ENCODE assay signal across 8 mouse cellular contexts in genomic region chr2:91079026-91079384, GRCm38 (mm10). TPM values are rescaled to one million over a fixed set of nuclear protein-coding genes. Genes with fewer than 3 reads are reported as not detected.
DNase-seq lines count a peak whose midpoint lies in the region; ATAC-seq lines count a peak whose summit lies in the region.

No protein-coding gene starts in this region.

- H3K9ac ChIP-seq in kidney, embryonic 16.5 days (replicated peaks; ENCODE audit: low read length) = peak overlapping the region; percentile 71
- peak overlapping the region; percentile 59 for H3K9ac ChIP-seq in hindbrain, embryonic 15.5 days
- peak overlapping the region; percentile 80 for H3K9ac ChIP-seq in midbrain, embryonic 16.5 days (ENCODE audit: low read depth, low read length)

- no peak for DNase-seq in kidney, adult 9 months
- no peak for DNase-seq in embryonic facial prominence, embryonic 10.5 days (ENCODE audit: low spot score)
- DNase-seq in layer of hippocampus, adult 18-20 months (ENCODE audit: low spot score in 2 of 2) = no peak
- no peak for DNase-seq in right cerebral cortex, postnatal 14 days
- no peak for DNase-seq in thymus, postnatal 36 days

- H3K36me3 ChIP-seq in kidney, embryonic 16.5 days (ENCODE audit: insufficient read depth, low read length) = no peaks in the 10 kb centered on the region
- H3K36me3 ChIP-seq in embryonic facial prominence, embryonic 10.5 days (replicated peaks) = no peaks in the 10 kb centered on the region
- H3K36me3 ChIP-seq in hindbrain, embryonic 15.5 days = no peaks in the 10 kb centered on the region
- no peaks in the 10 kb centered on the region for H3K36me3 ChIP-seq in midbrain, embryonic 16.5 days (ENCODE audit: control insufficient read depth, insufficient read depth, low read length)

- no peaks in the 10 kb centered on the region for H3K9me3 ChIP-seq in kidney, embryonic 16.5 days (ENCODE audit: low read length)
- no peaks in the 10 kb centered on the region for H3K9me3 ChIP-seq in embryonic facial prominence, embryonic 10.5 days
- no peaks in the 10 kb centered on the region for H3K9me3 ChIP-seq in hindbrain, embryonic 15.5 days
- H3K9me3 ChIP-seq in midbrain, embryonic 16.5 days (replicated peaks; ENCODE audit: control insufficient read depth, low read length, poor library complexity, severe bottlenecking) = no peaks in the 10 kb centered on the region

- H3K27ac ChIP-seq in kidney, embryonic 16.5 days (ENCODE audit: low read length) = no peak overlapping the region
- H3K27ac ChIP-seq in embryonic facial prominence, embryonic 10.5 days (replicated peaks) = peak overlapping the region; percentile 80
- H3K27ac ChIP-seq in hindbrain, embryonic 15.5 days (replicated peaks) = peak overlapping the region; percentile 49; the same call in 1 of the 2 replicates
- H3K27ac ChIP-seq in midbrain, embryonic 16.5 days (ENCODE audit: low read length) = no peak overlapping the region; the same call in 1 of the 2 replicates

- 21% methylated on average over 5 of the region's 5 CpGs for WGBS in kidney, embryonic 16.5 days
- WGBS in embryonic facial prominence, embryonic 10.5 days = 31% methylated on average over 5 of the region's 5 CpGs
- WGBS in hindbrain, embryonic 15.5 days = 28% methylated on average over 5 of the region's 5 CpGs
- 30% methylated on average over 5 of the region's 5 CpGs for WGBS in midbrain, embryonic 16.5 days

- no peaks in the 10 kb centered on the region for H3K27me3 ChIP-seq in kidney, embryonic 16.5 days (ENCODE audit: insufficient read depth, low read length)
- H3K27me3 ChIP-seq in embryonic facial prominence, embryonic 10.5 days (replicated peaks; ENCODE audit: low read depth, poor library complexity, severe bottlenecking) = peaks cover 24% of the 10 kb centered on the region
- H3K27me3 ChIP-seq in hindbrain, embryonic 15.5 days = no peaks in the 10 kb centered on the region
- no peaks in the 10 kb centered on the region for H3K27me3 ChIP-seq in midbrain, embryonic 16.5 days (ENCODE audit: control insufficient read depth, insufficient read depth, low read depth, low read length)

- no peak for ATAC-seq in kidney, embryonic 16.5 days (ENCODE audit: low FRiP score, low TSS enrichment)
- no peak for ATAC-seq in hindbrain, embryonic 15.5 days (ENCODE audit: low FRiP score, low read depth)
- ATAC-seq in midbrain, embryonic 16.5 days = no peak

- H3K4me1 ChIP-seq in kidney, embryonic 16.5 days (ENCODE audit: insufficient read depth, low read length) = peaks cover 4% of the 10 kb centered on the region; the same call in 1 of the 2 replicates
- peaks cover 23% of the 10 kb centered on the region for H3K4me1 ChIP-seq in embryonic facial prominence, embryonic 10.5 days
- H3K4me1 ChIP-seq in hindbrain, embryonic 15.5 days (replicated peaks) = peaks cover 11% of the 10 kb centered on the region; the same call in 1 of the 2 replicates
- 0 out of 2 replicates have a peak, but pooled peaks cover 5% of the 10 kb centered on the region for H3K4me1 ChIP-seq in midbrain, embryonic 16.5 days (ENCODE audit: control insufficient read depth, insufficient read depth, low read length)

- H3K4me2 ChIP-seq in kidney, embryonic 16.5 days (replicated peaks; ENCODE audit: low read depth, low read length) = peak overlapping the region; percentile 86
- peak overlapping the region; percentile 91 for H3K4me2 ChIP-seq in hindbrain, embryonic 15.5 days
- H3K4me2 ChIP-seq in midbrain, embryonic 16.5 days (ENCODE audit: low read length) = peak overlapping the region; percentile 86

- H3K4me3 ChIP-seq in kidney, embryonic 16.5 days (ENCODE audit: low read length) = peak overlapping the region; percentile 55
- H3K4me3 ChIP-seq in embryonic facial prominence, embryonic 10.5 days = peak overlapping the region; percentile 63
- H3K4me3 ChIP-seq in hindbrain, embryonic 15.5 days = peak overlapping the region; percentile 49
- peak overlapping the region; percentile 52 for H3K4me3 ChIP-seq in midbrain, embryonic 16.5 days (ENCODE audit: low read depth, low read length)

RNA-seq across cellular contexts. Expression of gene Spi1, which starts 3.2 kb away (rescaled TPM):
- 3.3 and 4.2 TPM in 2 replicates for polyA plus RNA-seq in kidney, embryonic 16.5 days (2015; fragmentation: Nextera tagmentation; extraction: Ambion mirVana)
- 2.3 and 2.8 TPM in 2 replicates for polyA plus RNA-seq in embryonic facial prominence, embryonic 10.5 days (2016; fragmentation: Nextera tagmentation; extraction: Ambion mirVana)
- 3.8 and 5.6 TPM in 2 replicates for polyA plus RNA-seq in hindbrain, embryonic 15.5 days (2015; fragmentation: Nextera tagmentation; extraction: Ambion mirVana)
- polyA plus RNA-seq in midbrain, embryonic 16.5 days (2015; fragmentation: Nextera tagmentation; extraction: Ambion mirVana) = 2.1 and 2.8 TPM in 2 replicates
- total RNA-seq in layer of hippocampus, adult 18-20 months (2021) = 1 to 10 TPM; 2.8 to 4.0 TPM

RNA-seq across cellular contexts. Expression of gene Slc39a13, which starts 8.8 kb away (rescaled TPM):
- polyA plus RNA-seq in kidney, embryonic 16.5 days (2015; fragmentation: Nextera tagmentation; extraction: Ambion mirVana) = 44.6 and 57.9 TPM in 2 replicates
- 20.3 and 24.2 TPM in 2 replicates for polyA plus RNA-seq in embryonic facial prominence, embryonic 10.5 days (2016; fragmentation: Nextera tagmentation; extraction: Ambion mirVana)
- polyA plus RNA-seq in hindbrain, embryonic 15.5 days (2015; fragmentation: Nextera tagmentation; extraction: Ambion mirVana) = 34.5 and 34.8 TPM in 2 replicates
- 30.4 and 35.0 TPM in 2 replicates for polyA plus RNA-seq in midbrain, embryonic 16.5 days (2015; fragmentation: Nextera tagmentation; extraction: Ambion mirVana)
- total RNA-seq in layer of hippocampus, adult 18-20 months (2021) = 10 to 100 TPM; 26.2 to 32.7 TPM

RNA-seq across cellular contexts. Expression of gene Psmc3, which starts 25.2 kb away (rescaled TPM):
- 357 and 361 TPM in 2 replicates for polyA plus RNA-seq in kidney, embryonic 16.5 days (2015; fragmentation: Nextera tagmentation; extraction: Ambion mirVana)
- 371 and 378 TPM in 2 replicates for polyA plus RNA-seq in embryonic facial prominence, embryonic 10.5 days (2016; fragmentation: Nextera tagmentation; extraction: Ambion mirVana)
- polyA plus RNA-seq in hindbrain, embryonic 15.5 days (2015; fragmentation: Nextera tagmentation; extraction: Ambion mirVana) = 231 and 239 TPM in 2 replicates
- polyA plus RNA-seq in midbrain, embryonic 16.5 days (2015; fragmentation: Nextera tagmentation; extraction: Ambion mirVana) = 226 and 247 TPM in 2 replicates
- total RNA-seq in layer of hippocampus, adult 18-20 months (2021) = 100 to 1,000 TPM; 199 to 219 TPM

RNA-seq across cellular contexts. Expression of gene Mybpc3, which starts 38.9 kb away (rescaled TPM):
- 0.30 and 0.44 TPM in 2 replicates for polyA plus RNA-seq in kidney, embryonic 16.5 days (2015; fragmentation: Nextera tagmentation; extraction: Ambion mirVana)
- polyA plus RNA-seq in embryonic facial prominence, embryonic 10.5 days (2016; fragmentation: Nextera tagmentation; extraction: Ambion mirVana) = 0.07 and 0.82 TPM in 2 replicates
- 0.05 TPM in 1 of 2 replicates, not detected in the other for polyA plus RNA-seq in hindbrain, embryonic 15.5 days (2015; fragmentation: Nextera tagmentation; extraction: Ambion mirVana)
- 0.04 TPM in 1 of 2 replicates, not detected in the other for polyA plus RNA-seq in midbrain, embryonic 16.5 days (2015; fragmentation: Nextera tagmentation; extraction: Ambion mirVana)
- total RNA-seq in layer of hippocampus, adult 18-20 months (2021) = under 1 TPM; 0.12 to 0.18 TPM

RNA-seq across cellular contexts. Expression of gene Rapsn, which starts 43.6 kb away (rescaled TPM):
- 2.4 and 3.0 TPM in 2 replicates for polyA plus RNA-seq in kidney, embryonic 16.5 days (2015; fragmentation: Nextera tagmentation; extraction: Ambion mirVana)
- 1.2 and 1.9 TPM in 2 replicates for polyA plus RNA-seq in embryonic facial prominence, embryonic 10.5 days (2016; fragmentation: Nextera tagmentation; extraction: Ambion mirVana)
- 0.83 and 0.89 TPM in 2 replicates for polyA plus RNA-seq in hindbrain, embryonic 15.5 days (2015; fragmentation: Nextera tagmentation; extraction: Ambion mirVana)
- polyA plus RNA-seq in midbrain, embryonic 16.5 days (2015; fragmentation: Nextera tagmentation; extraction: Ambion mirVana) = 0.42 and 0.64 TPM in 2 replicates
- under 1 TPM; 0.23 to 0.57 TPM for total RNA-seq in layer of hippocampus, adult 18-20 months (2021)

Comparison
In these comparisons a context has a peak if more than half of its experiments do, and no peak if none do; other contexts are left out.
1. H3K27ac ChIP-seq: peak in embryonic facial prominence, embryonic 10.5 days (single experiment) and hindbrain, embryonic 15.5 days (single experiment); none in kidney, embryonic 16.5 days (single experiment) and midbrain, embryonic 16.5 days (single experiment).
2. Peak in every context shown above with its lines, with median percentiles within 50 percentile points of each other: H3K4me2 ChIP-seq, H3K4me3 ChIP-seq and H3K9ac ChIP-seq.